Mouse (Mus musculus) embryo, embryonic 9.5 days (tissue): Measurements from ENCODE around the gene Rpl23a.

Experiments used
- DNase-seq: peaks from one replicate; pipeline ENCODE4 v3.0.0-alpha.2; 2017; ENCODE audit errors: extremely low spot score

Gene Rpl23a

GRCm38 (mm10) chr11:78182961-78183844 is at the start of gene Rpl23a:
Rpl23a (minus strand) TSS chr11:78183584.
- peak; percentile 91 for DNase-seq

GRCm38 (mm10) chr11:78231518-78231917 is 48.1 kb upstream of the Rpl23a start:
- DNase-seq, result no peak

- DNase-seq, result no peak
These were observed 40.2 kb upstream of the Rpl23a start for GRCm38 (mm10) chr11:78223586-78223985.

- no peak for DNase-seq
These were observed 32.4 kb upstream of the Rpl23a start for GRCm38 (mm10) chr11:78215709-78216317.

GRCm38 (mm10) chr11:78213086-78213817 is 29.9 kb upstream of the Rpl23a start:
- no peak for DNase-seq

- no peak for DNase-seq
These were observed 28.1 kb upstream of the Rpl23a start for GRCm38 (mm10) chr11:78211513-78211912.

- no peak for DNase-seq
These were observed 27.2 kb upstream of the Rpl23a start for GRCm38 (mm10) chr11:78210615-78211014.

GRCm38 (mm10) chr11:78209886-78210285 is 26.5 kb upstream of the Rpl23a start:
- DNase-seq, result no peak

GRCm38 (mm10) chr11:78207190-78207589 is 23.8 kb upstream of the Rpl23a start:
- DNase-seq, result no peak

- peak; percentile 39 for DNase-seq
These were observed 22.2 kb upstream of the Rpl23a start for GRCm38 (mm10) chr11:78205361-78206206.

GRCm38 (mm10) chr11:78204287-78204686 is 20.9 kb upstream of the Rpl23a start:
- DNase-seq, result no peak

- DNase-seq, result no peak
These were observed 19.0 kb upstream of the Rpl23a start for GRCm38 (mm10) chr11:78202372-78202771.

GRCm38 (mm10) chr11:78195101-78195863 is 11.9 kb upstream of the Rpl23a start:
- no peak for DNase-seq

GRCm38 (mm10) chr11:78194411-78195100 is 11.2 kb upstream of the Rpl23a start:
- peak; percentile 85 for DNase-seq

GRCm38 (mm10) chr11:78193113-78193512 is 9.7 kb upstream of the Rpl23a start, which contains the start of gene Proca1:
Proca1 (plus strand) TSS chr11:78193392.
- DNase-seq, result no peak

- DNase-seq, result no peak
These were observed 6.7 kb upstream of the Rpl23a start for GRCm38 (mm10) chr11:78190041-78190440.

- DNase-seq, result peak; percentile 94
These were observed 6.1 kb upstream of the Rpl23a start for GRCm38 (mm10) chr11:78189234-78190040.

- peak; percentile 92 for DNase-seq
These were observed 5.2 kb upstream of the Rpl23a start, which contains the start of gene Rab34 for GRCm38 (mm10) chr11:78188331-78189233. Rab34 (plus strand) TSS chr11:78188430.
